Mouse (Mus musculus): ENCODE measurements around the gene Nol11.

GRCm38 (mm10) chr11:107159034-107159433 lies 30.1 kb downstream of the Nol11 start:
- TF ChIP-seq POLR2A (IDR thresholded peaks at IDR 0.05; ENCODE audit: insufficient read depth, low read length): no peak
- TF ChIP-seq EP300 (IDR thresholded peaks at IDR 0.05; ENCODE audit: insufficient read depth, low read depth, low read length): no peak
- no peak for TF ChIP-seq CTCF (IDR thresholded peaks at IDR 0.05; ENCODE audit: low read depth, low read length)

All from ES-Bruce4 (cell line).